Mouse (Mus musculus): ENCODE results near the gene Tmem56. TPM values are rescaled to one million over a fixed set of nuclear protein-coding genes. Genes with fewer than 3 reads are reported as not detected.

Tmem56 gene
- total RNA-seq, 4 experiments from 2014 or later: 35.0 to 49.8 (median 43.9) TPM

GRCm38 (mm10) chr3:121240362-121241040 lies 42.4 kb downstream of the Tmem56 start:
- DNase-seq (ENCODE audit: low spot score in 2 of 2): no peak

GRCm38 (mm10) chr3:121239096-121239495 lies 43.8 kb downstream of the Tmem56 start:
- peak in 1 of 2 experiments; percentile 33 for DNase-seq (ENCODE audit: low spot score in 2 of 2)

- DNase-seq (ENCODE audit: low spot score in 2 of 2): no peak
Observed at GRCm38 (mm10) chr3:121224763-121225162, 58.1 kb downstream of the Tmem56 start.

- DNase-seq (ENCODE audit: low spot score in 2 of 2): no peak
Observed at GRCm38 (mm10) chr3:121224185-121224584, 58.7 kb downstream of the Tmem56 start.

GRCm38 (mm10) chr3:121221987-121222386 lies 60.9 kb downstream of the Tmem56 start:
- no peak for DNase-seq (ENCODE audit: low spot score in 2 of 2)

- no peak for DNase-seq (ENCODE audit: low spot score in 2 of 2)
Observed at GRCm38 (mm10) chr3:121217011-121217410, 65.9 kb downstream of the Tmem56 start.

GRCm38 (mm10) chr3:121213501-121213900 lies 69.4 kb downstream of the Tmem56 start:
- DNase-seq (ENCODE audit: low spot score in 2 of 2): no peak

GRCm38 (mm10) chr3:121212156-121212555 lies 70.7 kb downstream of the Tmem56 start:
- no peak for DNase-seq (ENCODE audit: low spot score in 2 of 2)

GRCm38 (mm10) chr3:121208994-121209393 lies 73.9 kb downstream of the Tmem56 start:
- no peak for DNase-seq (ENCODE audit: low spot score in 2 of 2)

GRCm38 (mm10) chr3:121206202-121206882 lies 76.6 kb downstream of the Tmem56 start:
- no peak for DNase-seq (ENCODE audit: low spot score in 2 of 2)

GRCm38 (mm10) chr3:121202638-121203037 lies 80.3 kb downstream of the Tmem56 start:
- DNase-seq (ENCODE audit: low spot score in 2 of 2): no peak

GRCm38 (mm10) chr3:121201012-121201747 lies 81.7 kb downstream of the Tmem56 start:
- no peak for DNase-seq (ENCODE audit: low spot score in 2 of 2)

- no peak for DNase-seq (ENCODE audit: low spot score in 2 of 2)
Observed at GRCm38 (mm10) chr3:121189199-121189598, 93.7 kb downstream of the Tmem56 start.

GRCm38 (mm10) chr3:121187510-121187909 lies 95.4 kb downstream of the Tmem56 start:
- DNase-seq (ENCODE audit: low spot score in 2 of 2): no peak

- no peak for DNase-seq (ENCODE audit: low spot score in 2 of 2)
Observed at GRCm38 (mm10) chr3:121186925-121187324, 96.0 kb downstream of the Tmem56 start.

GRCm38 (mm10) chr3:121185197-121185596 lies 97.7 kb downstream of the Tmem56 start:
- DNase-seq (ENCODE audit: low spot score in 2 of 2): no peak

GRCm38 (mm10) chr3:121176011-121176410 lies 106.9 kb downstream of the Tmem56 start:
- no peak for DNase-seq (ENCODE audit: low spot score in 2 of 2)

GRCm38 (mm10) chr3:121174248-121174945 lies 108.5 kb downstream of the Tmem56 start:
- DNase-seq (ENCODE audit: low spot score in 2 of 2): no peak

GRCm38 (mm10) chr3:121172718-121173117 lies 110.2 kb downstream of the Tmem56 start:
- no peak for DNase-seq (ENCODE audit: low spot score in 2 of 2)

GRCm38 (mm10) chr3:121171872-121172265 lies 111.0 kb downstream of the Tmem56 start:
- no peak for DNase-seq (ENCODE audit: low spot score in 2 of 2)

- peak; percentile 82 to 87 for DNase-seq (ENCODE audit: low spot score in 2 of 2)
Observed at GRCm38 (mm10) chr3:121171243-121171871, 111.5 kb downstream of the Tmem56 start, which contains the start of gene Rwdd3. TSS of gene Rwdd3 (minus strand) at chr3:121171695.
